Mouse (Mus musculus): Measurements from ENCODE around the gene Bloc1s6.

- TF ChIP-seq CTCF (IDR thresholded peaks at IDR 0.05; ENCODE audit: insufficient read depth, low read depth, low read length) (no peak), POLR2A (IDR thresholded peaks at IDR 0.05; ENCODE audit: insufficient read depth, low read depth, low read length) (no peak)
These were observed 33.7 kb upstream of the Bloc1s6 start for GRCm38 (mm10) chr2:122704572-122704971.
